Mouse (Mus musculus) hindbrain, embryonic 13.5 days (tissue): ENCODE data around the gene Trp53bp2. TPM values are rescaled to one million over a fixed set of nuclear protein-coding genes. Genes with fewer than 3 reads are reported as not detected.

Experiments used
- ATAC-seq: fragments of 200-750 bp; cut with Nextera tagmentation; 2 replicates; pipeline ENCODE4 v1.8.0; 2017; ENCODE audit warnings: moderate TSS enrichment; ENCODE audit not compliant: low FRiP score
- H3K27ac ChIP-seq: fragments of 300-500 bp; sonication (generic); 2 replicates; pipeline ENCODE4 v1.5.1; 2015; ENCODE audit warnings: inconsistent platforms, mild to moderate bottlenecking, moderate library complexity
- H3K27me3 ChIP-seq: fragments of 300-500 bp; sonication (generic); 2 replicates; pipeline ENCODE4 v1.6.1; 2015; ENCODE audit warnings: mild to moderate bottlenecking, inconsistent platforms
- H3K36me3 ChIP-seq: fragments of 300-500 bp; sonication (generic); 2 replicates; pipeline ENCODE4 v1.6.1; 2015; ENCODE audit warnings: mild to moderate bottlenecking, inconsistent platforms
- H3K4me1 ChIP-seq: fragments of 300-500 bp; sonication (generic); replicated peaks from 2 replicates; pipeline ENCODE4 v1.6.1; 2015; ENCODE audit warnings: inconsistent platforms
- H3K4me2 ChIP-seq: fragments of 300-500 bp; sonication (generic); 2 replicates; pipeline ENCODE4 v1.6.1; 2015; ENCODE audit warnings: inconsistent platforms, mild to moderate bottlenecking, moderate library complexity
- H3K4me3 ChIP-seq: fragments of 300-500 bp; sonication (generic); 2 replicates; pipeline ENCODE4 v1.5.1; 2015; ENCODE audit warnings: mild to moderate bottlenecking, inconsistent platforms
- H3K9ac ChIP-seq: fragments of 300-500 bp; sonication (generic); 2 replicates; pipeline ENCODE4 v1.6.1; 2015; ENCODE audit warnings: mild to moderate bottlenecking, inconsistent platforms
- H3K9me3 ChIP-seq: fragments of 300-500 bp; sonication (generic); 2 replicates; pipeline ENCODE4 v1.6.1; 2016; ENCODE audit warnings: inconsistent platforms
- WGBS: fragments of 180-500 bp; shearing (Covaris S2); methylation state at CpG from one replicate; pipeline ENCODE4 v1.1.7; 2015; 5-methylcytosine and 5-hydroxymethylcytosine counted together
- polyA plus RNA-seq: library from polyadenylated mRNA; unstranded; fragments of >200 nt; fragmentation: Nextera tagmentation; extraction: Ambion mirVana; gene quantifications from 2 replicates; pipeline ENCODE4 v1.2.1, GENCODE M21; 2015

Gene Trp53bp2
- polyA plus RNA-seq, 1 experiment from 2014 or later: 21.7 TPM

DNA sequence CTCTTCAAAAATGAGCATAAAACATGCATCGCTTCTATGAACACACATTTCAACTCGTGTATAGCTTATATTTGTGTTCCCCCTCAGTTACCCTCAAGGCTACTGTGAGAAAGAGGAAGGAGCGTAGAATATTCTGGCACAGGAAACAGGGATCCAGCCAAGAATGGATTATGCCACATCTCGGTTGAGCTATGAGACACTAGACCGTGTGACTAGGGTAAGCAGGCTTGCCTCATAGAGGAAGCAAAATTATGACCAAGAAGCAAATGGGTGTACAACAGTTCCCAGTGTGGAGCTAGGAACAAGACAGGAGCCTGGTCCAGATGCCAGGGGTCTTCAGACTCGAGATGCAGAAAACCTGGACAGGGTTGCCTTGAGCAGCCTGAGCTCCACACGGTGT lies 28.3 kb upstream of the Trp53bp2 start:
- no peak overlapping the region for H3K4me2 ChIP-seq
- H3K9ac ChIP-seq: no peak overlapping the region
- H3K27me3 ChIP-seq: no peaks in the 10 kb centered on the region
- H3K36me3 ChIP-seq: no peaks in the 10 kb centered on the region
- H3K9me3 ChIP-seq: no peaks in the 10 kb centered on the region
- ATAC-seq: no peak
- H3K27ac ChIP-seq: no peak overlapping the region
- H3K4me1 ChIP-seq: peaks cover 10% of the 10 kb centered on the region; the same call in 1 of the 2 replicates
- H3K4me3 ChIP-seq: no peak overlapping the region
- WGBS: 90% methylated on average over 7 of the region's 7 CpGs

DNA sequence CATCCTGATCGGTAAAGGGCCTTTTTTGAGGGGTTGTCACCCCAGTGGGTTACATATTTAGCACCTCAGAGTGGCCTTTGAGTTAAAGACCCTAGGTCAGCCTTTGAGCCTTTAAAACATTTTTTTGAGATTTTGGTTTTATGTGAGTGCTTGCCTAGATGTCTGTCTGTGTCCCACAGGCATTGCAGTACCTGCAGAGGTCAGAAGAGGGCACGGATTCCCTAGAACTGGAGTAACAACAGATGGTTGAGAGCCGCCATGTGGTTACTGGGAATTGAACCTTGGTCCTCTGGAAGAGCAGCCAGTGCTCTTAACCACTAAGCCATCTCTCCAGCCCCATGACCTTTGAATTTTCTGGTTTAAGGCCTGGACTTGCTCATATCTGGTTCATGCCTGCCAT lies 27.6 kb upstream of the Trp53bp2 start:
- ATAC-seq: no peak
- no peak overlapping the region for H3K4me2 ChIP-seq
- H3K9me3 ChIP-seq: no peaks in the 10 kb centered on the region
- WGBS: 77% methylated on average over 3 of the region's 3 CpGs
- no peak overlapping the region for H3K4me3 ChIP-seq
- no peaks in the 10 kb centered on the region for H3K36me3 ChIP-seq
- H3K4me1 ChIP-seq: peaks cover 4% of the 10 kb centered on the region; the same call in 1 of the 2 replicates
- no peak overlapping the region for H3K9ac ChIP-seq
- no peak overlapping the region for H3K27ac ChIP-seq
- H3K27me3 ChIP-seq: no peaks in the 10 kb centered on the region

DNA sequence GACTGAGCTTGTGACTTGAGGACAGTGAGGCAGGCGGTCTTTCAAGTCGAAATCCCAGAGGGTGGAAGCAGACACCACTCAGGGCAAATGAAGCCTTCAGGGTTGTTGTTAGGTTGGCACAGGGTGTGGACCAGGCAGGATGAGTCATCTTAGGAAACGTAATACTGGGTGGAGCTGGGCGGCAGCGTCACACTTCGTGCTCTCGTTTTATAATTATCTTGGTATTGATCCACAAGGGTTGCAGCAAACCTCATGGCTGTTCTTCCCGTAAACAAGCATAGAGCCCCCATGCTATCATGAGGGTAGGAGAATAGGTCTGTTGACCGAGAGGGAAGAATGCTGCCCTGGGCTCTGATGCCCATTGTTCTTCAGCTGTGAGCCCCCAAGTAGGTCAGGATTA lies 25.9 kb upstream of the Trp53bp2 start:
- H3K27ac ChIP-seq: no peak overlapping the region
- WGBS: 53% methylated on average over 9 of the region's 9 CpGs
- no peak overlapping the region for H3K9ac ChIP-seq
- H3K9me3 ChIP-seq: no peaks in the 10 kb centered on the region
- H3K4me1 ChIP-seq: no peaks in the 10 kb centered on the region
- H3K27me3 ChIP-seq: no peaks in the 10 kb centered on the region
- no peaks in the 10 kb centered on the region for H3K36me3 ChIP-seq
- no peak overlapping the region for H3K4me2 ChIP-seq
- ATAC-seq: no peak
- no peak overlapping the region for H3K4me3 ChIP-seq

GRCm38 (mm10) chr1:182386449-182386848 lies 22.5 kb upstream of the Trp53bp2 start:
- no peaks in the 10 kb centered on the region for H3K4me1 ChIP-seq
- 94% methylated on average over 8 of the region's 8 CpGs for WGBS
- no peaks in the 10 kb centered on the region for H3K9me3 ChIP-seq
- no peak overlapping the region for H3K9ac ChIP-seq
- H3K27me3 ChIP-seq: no peaks in the 10 kb centered on the region
- H3K4me2 ChIP-seq: no peak overlapping the region
- H3K4me3 ChIP-seq: no peak overlapping the region
- H3K27ac ChIP-seq: no peak overlapping the region
- H3K36me3 ChIP-seq: no peaks in the 10 kb centered on the region
- no peak for ATAC-seq

- Histone ChIP-seq H3K27ac (no peak overlapping the region), H3K4me1 (no peaks in the 10 kb centered on the region), H3K4me3 (no peak overlapping the region), H3K9ac (no peak overlapping the region), H3K4me2 (no peak overlapping the region), H3K36me3 (no peaks in the 10 kb centered on the region), H3K27me3 (no peaks in the 10 kb centered on the region), H3K9me3 (no peaks in the 10 kb centered on the region)
- 58% methylated on average over 4 of the region's 4 CpGs for WGBS
- ATAC-seq: no peak
Observed at GRCm38 (mm10) chr1:182388729-182389128, 20.2 kb upstream of the Trp53bp2 start.

DNA sequence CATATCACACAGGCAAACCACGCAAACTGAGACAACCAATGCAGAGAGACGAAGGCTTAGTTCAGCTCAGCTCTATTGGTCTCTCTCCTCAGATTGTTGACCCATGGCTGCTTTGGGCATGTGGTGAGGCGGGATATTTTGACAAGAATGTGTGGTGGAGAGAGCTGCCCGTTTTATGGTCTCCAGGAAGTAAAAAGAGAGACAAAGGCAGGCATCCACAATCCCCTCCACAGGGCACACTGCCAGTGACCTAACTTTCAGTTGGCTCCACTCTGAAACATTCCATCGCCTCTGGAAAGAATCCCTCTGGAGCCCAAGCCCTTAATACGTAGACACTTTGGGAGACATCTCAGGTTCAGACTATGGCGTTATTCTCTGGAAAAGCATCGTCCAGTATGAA lies 10.8 kb upstream of the Trp53bp2 start:
- Histone ChIP-seq H3K36me3 (no peaks in the 10 kb centered on the region), H3K4me3 (no peak overlapping the region), H3K27ac (no peak overlapping the region), H3K27me3 (no peaks in the 10 kb centered on the region), H3K9me3 (no peaks in the 10 kb centered on the region), H3K4me2 (no peak overlapping the region), H3K9ac (no peak overlapping the region), H3K4me1 (no peaks in the 10 kb centered on the region)
- 67% methylated on average over 8 of the region's 8 CpGs for WGBS
- ATAC-seq: peak; percentile 36; the same call in 1 of the 2 replicates

DNA sequence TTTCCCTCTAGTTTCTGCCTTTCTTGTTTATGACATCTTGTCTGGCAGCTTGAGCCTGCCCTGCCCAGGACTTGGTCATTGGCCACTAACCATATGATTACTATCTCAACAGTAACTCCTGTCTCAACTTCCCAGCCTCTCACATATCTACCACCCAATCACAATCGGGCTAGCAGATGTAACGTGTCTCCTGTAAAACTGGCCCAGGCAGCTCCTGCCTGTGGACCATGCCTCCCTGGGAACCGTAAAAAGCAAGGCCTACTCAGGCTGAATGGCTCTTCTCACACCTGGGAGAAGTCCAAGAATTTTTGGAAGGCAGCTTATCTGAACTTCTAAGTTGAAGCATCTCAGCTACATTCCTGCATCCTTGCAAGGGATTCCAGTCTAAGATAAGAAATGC lies 10.2 kb upstream of the Trp53bp2 start:
- no peak overlapping the region for H3K4me3 ChIP-seq
- H3K9me3 ChIP-seq: no peaks in the 10 kb centered on the region
- no peaks in the 10 kb centered on the region for H3K4me1 ChIP-seq
- no peak for ATAC-seq
- no peak overlapping the region for H3K27ac ChIP-seq
- H3K9ac ChIP-seq: no peak overlapping the region
- no peaks in the 10 kb centered on the region for H3K36me3 ChIP-seq
- H3K27me3 ChIP-seq: no peaks in the 10 kb centered on the region
- H3K4me2 ChIP-seq: no peak overlapping the region
- WGBS: 85% methylated on average over 3 of the region's 3 CpGs

DNA sequence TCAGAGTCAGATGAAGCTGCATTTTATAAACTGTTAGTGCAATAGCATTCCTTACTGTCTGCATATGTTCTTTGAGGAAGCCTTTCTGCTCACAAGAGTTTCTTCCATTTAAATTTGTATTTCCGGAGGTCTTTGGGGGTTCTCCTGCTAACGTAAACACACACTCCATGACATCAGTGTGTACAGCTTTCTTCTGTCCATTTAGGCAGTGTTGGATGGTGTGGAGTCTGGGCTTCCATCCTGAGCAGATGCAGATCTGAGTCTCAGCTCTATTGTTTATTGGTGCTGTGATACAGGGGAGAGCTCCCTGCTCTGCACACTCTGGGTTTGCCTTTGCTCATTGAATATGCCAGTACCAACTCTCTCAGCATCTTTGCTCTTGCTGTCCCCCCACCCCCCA lies 9.8 kb upstream of the Trp53bp2 start:
- Histone ChIP-seq H3K4me3 (no peak overlapping the region), H3K9ac (no peak overlapping the region), H3K27me3 (no peaks in the 10 kb centered on the region), H3K27ac (no peak overlapping the region), H3K36me3 (no peaks in the 10 kb centered on the region), H3K4me2 (no peak overlapping the region), H3K9me3 (no peaks in the 10 kb centered on the region), H3K4me1 (no peaks in the 10 kb centered on the region)
- no peak for ATAC-seq
- WGBS: 86% methylated on average over 2 of the region's 2 CpGs

GRCm38 (mm10) chr1:182399908-182400307 lies 9.1 kb upstream of the Trp53bp2 start:
- H3K9me3 ChIP-seq: no peaks in the 10 kb centered on the region
- no peak for ATAC-seq
- no peak overlapping the region for H3K9ac ChIP-seq
- no peaks in the 10 kb centered on the region for H3K4me1 ChIP-seq
- no peaks in the 10 kb centered on the region for H3K27me3 ChIP-seq
- no peak overlapping the region for H3K27ac ChIP-seq
- H3K4me3 ChIP-seq: no peak overlapping the region
- WGBS: 93% methylated on average over 3 of the region's 3 CpGs
- H3K4me2 ChIP-seq: no peak overlapping the region
- H3K36me3 ChIP-seq: no peaks in the 10 kb centered on the region

GRCm38 (mm10) chr1:182403076-182403475 lies 5.9 kb upstream of the Trp53bp2 start:
- no peak overlapping the region for H3K27ac ChIP-seq
- ATAC-seq: no peak
- no peak overlapping the region for H3K4me3 ChIP-seq
- H3K27me3 ChIP-seq: no peaks in the 10 kb centered on the region
- H3K4me1 ChIP-seq: peaks cover 4% of the 10 kb centered on the region; the same call in 1 of the 2 replicates
- no peak overlapping the region for H3K4me2 ChIP-seq
- 62% methylated on average over 13 of the region's 13 CpGs for WGBS
- H3K9ac ChIP-seq: no peak overlapping the region
- H3K36me3 ChIP-seq: no peaks in the 10 kb centered on the region
- no peaks in the 10 kb centered on the region for H3K9me3 ChIP-seq

- Histone ChIP-seq H3K36me3 (no peaks in the 10 kb centered on the region), H3K4me1 (peaks cover 18% of the 10 kb centered on the region), H3K27ac (no peak overlapping the region), H3K4me3 (no peak overlapping the region), H3K4me2 (no peak overlapping the region), H3K9ac (no peak overlapping the region), H3K27me3 (no peaks in the 10 kb centered on the region), H3K9me3 (no peaks in the 10 kb centered on the region)
- no peak for ATAC-seq
- 85% methylated on average over 4 of the region's 4 CpGs for WGBS
Observed at GRCm38 (mm10) chr1:182406621-182407020, 2.4 kb upstream of the Trp53bp2 start.

DNA sequence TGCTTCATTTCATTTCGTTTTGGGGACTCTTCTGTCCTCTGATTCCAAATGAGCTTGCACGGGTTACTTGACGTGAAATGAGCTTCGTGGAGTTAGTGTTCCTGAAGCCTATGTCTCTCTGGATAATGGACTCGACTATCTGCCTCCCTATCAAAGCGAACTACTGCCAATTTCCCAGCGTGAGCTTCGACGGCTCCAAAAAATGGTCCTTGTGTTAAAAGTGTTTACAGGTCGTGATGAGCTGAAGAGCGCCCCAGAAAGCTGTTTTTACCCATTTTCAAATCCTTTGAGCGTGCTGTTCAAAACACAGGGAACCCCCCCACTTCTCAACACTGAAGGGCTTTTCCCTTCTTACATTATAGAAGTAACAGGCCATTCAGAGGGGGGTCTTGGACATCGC lies 729 bp upstream of the Trp53bp2 start:
- peak overlapping the region; percentile 73 for H3K4me2 ChIP-seq
- WGBS: 2% methylated on average over 13 of the region's 13 CpGs
- H3K9ac ChIP-seq: peak overlapping the region; percentile 87
- H3K27ac ChIP-seq: peak overlapping the region; percentile 98
- H3K4me3 ChIP-seq: peak overlapping the region; percentile 87
- H3K36me3 ChIP-seq: no peaks in the 10 kb centered on the region
- peaks cover 30% of the 10 kb centered on the region for H3K4me1 ChIP-seq
- no peaks in the 10 kb centered on the region for H3K27me3 ChIP-seq
- no peaks in the 10 kb centered on the region for H3K9me3 ChIP-seq
- peak; percentile 15; the same call in 1 of the 2 replicates for ATAC-seq

DNA sequence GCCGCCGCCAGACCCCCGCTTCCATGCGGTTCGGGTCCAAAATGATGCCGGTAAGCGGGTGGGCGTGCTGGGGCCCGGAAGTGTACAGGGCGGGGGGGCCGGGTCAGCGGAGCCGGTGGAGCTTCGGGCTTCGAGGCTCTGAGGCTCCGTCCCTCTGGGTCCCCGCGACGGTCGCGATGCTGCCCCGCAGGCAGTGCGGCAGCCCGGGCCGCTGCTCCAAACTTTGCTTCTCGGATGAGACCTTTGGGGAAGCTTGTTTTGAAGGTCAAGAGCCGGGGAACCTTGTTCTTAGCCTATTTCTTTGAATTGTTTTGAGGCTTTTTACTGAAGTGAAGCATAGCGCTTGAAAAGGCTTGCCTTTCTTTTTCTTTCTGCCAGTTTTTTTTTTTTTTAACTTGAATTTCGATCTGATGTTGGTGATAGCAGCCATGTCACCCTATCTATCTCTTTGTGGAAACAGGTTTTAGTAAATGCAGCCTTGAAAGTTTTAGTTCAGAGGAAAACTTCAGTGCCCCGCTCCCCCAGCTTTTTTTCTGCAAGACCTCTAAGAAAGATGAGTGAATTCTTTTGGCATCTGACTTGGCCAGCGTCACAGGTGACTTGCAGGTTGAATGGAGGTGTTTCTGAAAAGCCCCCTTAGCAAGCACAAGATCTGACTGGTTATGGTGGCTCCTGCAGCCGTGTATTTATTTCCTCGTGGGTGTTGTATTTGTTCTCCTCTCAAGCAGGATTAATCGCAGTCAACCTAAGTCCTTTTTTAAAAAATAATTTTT lies 615 bp downstream of the Trp53bp2 start:
- Histone ChIP-seq H3K4me3 (peak overlapping the region; percentile 87), H3K27me3 (no peaks in the 10 kb centered on the region), H3K27ac (peak overlapping the region; percentile 98), H3K4me2 (peak overlapping the region; percentile 73), H3K9ac (peak overlapping the region; percentile 87), H3K36me3 (no peaks in the 10 kb centered on the region), H3K9me3 (no peaks in the 10 kb centered on the region), H3K4me1 (peaks cover 34% of the 10 kb centered on the region)
- peak; percentile 62 for ATAC-seq
- 1% methylated on average over 31 of the region's 34 CpGs for WGBS
